Mouse (Mus musculus) layer of hippocampus, adult 9-11 months (tissue): ENCODE results near the gene Trpm6.

Experiments
- DNase-seq: peaks from one replicate; pipeline ENCODE4 v3.0.0; 2022

The Trpm6 gene

GRCm38 (mm10) chr19:18749598-18750339 is at the start of gene Trpm6:
TSS of gene Trpm6 (plus strand) at chr19:18749983.
- no peak for DNase-seq

DNA sequence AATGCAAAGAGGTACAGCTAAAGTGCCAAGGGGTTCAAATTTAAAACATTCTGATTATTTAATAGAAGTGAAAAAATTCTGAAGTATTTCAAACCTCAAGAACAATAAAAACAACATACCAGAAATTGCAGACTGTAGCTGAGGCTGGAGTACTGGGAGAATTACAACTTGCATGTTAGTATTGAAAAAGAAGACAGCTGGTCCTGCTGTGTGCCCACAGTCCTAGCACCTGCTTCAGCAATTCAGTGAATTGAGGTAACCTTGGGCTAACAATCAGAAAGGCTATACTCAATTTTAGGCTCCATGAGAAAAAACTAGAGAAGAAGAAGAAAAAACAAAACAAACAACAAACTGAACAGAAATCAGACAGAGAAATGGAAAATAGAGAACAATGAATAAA is 41.7 kb upstream of the Trpm6 start:
- no peak for DNase-seq

DNA sequence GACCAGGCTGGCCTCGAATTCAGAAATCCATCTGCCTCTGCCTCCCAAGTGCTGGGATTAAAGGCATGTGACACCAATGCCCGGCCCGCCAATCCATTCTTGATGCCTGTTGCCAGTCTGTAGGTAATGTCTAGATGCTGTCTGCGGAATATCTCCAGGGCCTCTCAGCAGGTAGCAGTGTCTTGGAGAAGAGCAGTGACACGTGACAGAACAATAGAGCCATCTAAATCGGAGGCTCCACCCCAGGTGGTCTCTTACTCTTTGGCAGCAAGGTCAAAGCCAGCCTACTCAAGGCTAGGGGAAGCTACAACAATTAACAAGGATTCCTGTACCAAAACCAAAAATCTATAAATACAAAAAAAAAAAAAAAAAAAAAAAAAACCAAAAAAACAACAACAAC is 38.9 kb upstream of the Trpm6 start:
- no peak for DNase-seq

GRCm38 (mm10) chr19:18711589-18711988 is 38.2 kb upstream of the Trpm6 start:
- no peak for DNase-seq

GRCm38 (mm10) chr19:18712153-18712865 is 37.5 kb upstream of the Trpm6 start:
- no peak for DNase-seq

GRCm38 (mm10) chr19:18712866-18713300 is 36.9 kb upstream of the Trpm6 start, which contains the start of gene D030056L22Rik:
TSS of gene D030056L22Rik (plus strand) at chr19:18713193.
- DNase-seq, result peak; percentile 98

DNA sequence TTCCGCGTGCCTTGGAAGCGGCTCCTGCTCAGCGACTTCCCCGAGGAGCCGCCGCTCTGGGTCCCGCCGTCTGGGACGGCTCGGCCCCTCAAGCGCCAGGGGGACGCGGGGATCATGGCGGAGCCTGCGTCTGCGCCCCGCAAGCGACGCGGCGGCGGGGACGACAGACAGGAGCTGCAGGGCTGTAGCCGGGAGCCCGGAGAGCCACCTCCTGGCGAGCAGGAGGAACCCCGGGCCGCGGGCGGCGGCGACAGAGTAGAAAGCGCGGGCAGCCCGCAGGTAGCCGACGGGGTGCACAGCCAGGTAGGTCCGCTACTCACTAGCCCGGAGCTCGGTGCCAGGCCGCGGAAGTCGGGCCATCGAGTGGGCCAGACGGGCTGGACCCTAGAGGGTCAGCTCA is 36.4 kb upstream of the Trpm6 start:
- DNase-seq, result peak; percentile 43

GRCm38 (mm10) chr19:18716374-18716773 is 33.4 kb upstream of the Trpm6 start:
- peak; percentile 64 for DNase-seq

- no peak for DNase-seq
Observed at GRCm38 (mm10) chr19:18720337-18720736, 29.4 kb upstream of the Trpm6 start.

DNA sequence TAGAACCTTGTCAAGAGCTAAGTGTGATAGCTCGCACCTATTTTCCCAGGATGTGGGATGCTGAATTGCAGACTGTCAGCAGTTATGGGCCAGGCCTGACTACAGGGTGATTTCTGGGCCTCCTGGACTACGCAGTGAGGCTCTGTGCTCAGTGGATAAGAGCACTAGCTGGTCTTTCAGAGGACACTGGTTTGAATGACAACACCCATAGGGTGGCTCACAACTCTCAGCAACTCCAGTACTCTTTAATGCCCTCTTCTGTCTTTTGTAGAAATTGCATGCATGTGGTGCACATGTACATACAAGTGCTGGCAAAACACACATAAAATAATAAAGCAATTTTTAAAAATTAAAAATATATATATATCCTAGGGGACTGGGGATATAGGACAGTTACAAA is 24.6 kb upstream of the Trpm6 start:
- no peak for DNase-seq

DNA sequence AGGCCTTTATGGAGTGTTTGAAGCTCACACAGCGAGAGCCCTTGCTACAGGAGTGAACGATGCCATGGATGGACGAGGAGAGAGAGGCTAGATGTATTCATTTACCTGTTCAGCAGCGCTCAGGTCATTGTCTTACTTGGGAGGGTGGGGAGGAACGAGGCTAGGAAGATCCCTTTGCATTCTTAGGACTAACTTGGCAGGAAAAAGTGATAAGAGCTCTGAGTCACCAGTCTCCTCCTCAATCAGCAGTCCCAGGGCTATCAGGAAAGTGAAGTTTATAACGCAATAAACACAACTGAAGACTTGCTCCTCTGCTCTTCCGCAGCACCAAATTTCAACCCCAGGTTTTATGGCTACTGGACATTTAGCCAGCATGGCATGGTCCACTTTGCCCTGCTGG is 19.5 kb upstream of the Trpm6 start:
- DNase-seq, result no peak

- no peak for DNase-seq
Observed at GRCm38 (mm10) chr19:18731077-18731476, 18.7 kb upstream of the Trpm6 start.

DNA sequence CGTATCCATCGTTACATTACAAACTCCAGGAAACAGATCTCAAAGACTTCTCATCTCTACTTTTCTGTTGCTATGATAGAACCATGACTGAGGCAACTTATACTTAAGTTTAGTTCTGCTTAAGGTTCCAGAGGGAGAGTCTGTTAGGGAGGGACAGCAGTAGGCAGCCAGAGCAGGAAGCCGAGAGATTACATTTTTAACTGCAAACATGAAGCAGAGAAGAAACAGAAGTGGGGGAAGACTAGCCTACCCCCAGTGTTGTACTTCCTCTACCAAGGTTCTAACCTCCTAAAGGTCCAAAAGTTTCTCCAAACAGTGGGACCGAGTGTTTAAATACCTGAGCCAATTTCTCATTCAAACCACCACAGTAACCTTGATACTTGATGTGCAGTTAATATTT is 13.9 kb upstream of the Trpm6 start:
- DNase-seq, result no peak

DNA sequence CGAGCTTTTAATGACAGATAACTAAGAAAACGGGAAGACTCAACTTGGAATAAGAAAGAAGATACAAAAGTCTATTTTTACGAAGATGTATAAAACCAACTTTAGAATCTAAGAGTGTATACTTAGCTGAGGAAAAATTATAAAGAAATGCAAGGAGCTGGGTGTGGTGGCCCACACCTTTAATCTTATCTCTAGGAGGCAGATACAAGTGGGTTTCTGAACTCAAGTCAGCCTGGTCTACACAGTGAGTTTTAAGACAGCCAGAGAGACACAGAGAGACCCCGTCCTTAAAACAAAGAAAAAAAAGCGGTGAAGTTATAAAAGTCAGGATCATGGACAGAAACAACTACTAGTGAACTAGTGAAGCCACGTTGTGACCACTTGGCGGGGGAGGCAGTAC is 10.6 kb upstream of the Trpm6 start:
- no peak for DNase-seq

DNA sequence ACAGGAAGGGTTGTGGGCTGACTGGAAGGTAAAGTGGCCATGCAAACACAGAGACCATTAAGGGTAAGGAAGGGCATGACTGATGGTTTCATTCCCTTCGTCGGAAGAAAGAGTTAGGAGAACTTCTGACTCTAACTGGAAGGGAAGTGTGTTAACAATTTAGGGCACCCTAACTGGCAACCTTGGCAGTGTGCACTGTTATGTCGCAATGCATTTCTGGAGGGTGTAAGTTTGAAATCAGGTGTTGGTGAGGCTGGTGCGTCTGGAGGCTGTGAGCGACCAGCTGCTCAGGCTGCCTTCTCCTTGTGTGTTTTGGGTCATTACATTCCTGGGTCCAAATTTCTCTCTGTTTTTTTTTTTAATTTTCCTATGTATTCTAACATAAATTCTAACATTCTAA is 5.8 kb upstream of the Trpm6 start:
- peak; percentile 16 for DNase-seq

GRCm38 (mm10) chr19:18746576-18747340 is 3.0 kb upstream of the Trpm6 start:
- DNase-seq, result peak; percentile 41

GRCm38 (mm10) chr19:18747379-18747778 is 2.4 kb upstream of the Trpm6 start:
- no peak for DNase-seq

DNA sequence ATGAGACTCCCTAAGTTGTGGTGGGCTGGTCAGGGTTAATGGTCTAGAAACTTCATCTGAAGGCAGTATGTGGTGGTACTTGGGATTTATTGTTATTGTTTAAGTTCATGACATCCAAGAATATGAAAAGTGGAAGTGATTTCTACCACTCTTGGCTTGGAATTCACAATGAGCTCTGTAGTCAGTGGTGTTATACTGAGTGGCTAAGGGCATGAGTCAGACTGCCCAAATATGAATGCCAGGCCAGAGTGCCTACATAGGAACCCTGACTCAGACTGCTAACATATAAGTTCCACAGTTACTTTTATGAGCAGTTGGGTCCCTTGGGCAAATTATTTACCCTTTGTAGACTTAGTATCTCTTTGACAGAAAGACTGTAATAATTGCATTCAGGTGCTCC is 7.4 kb downstream of the Trpm6 start:
- DNase-seq, result no peak

DNA sequence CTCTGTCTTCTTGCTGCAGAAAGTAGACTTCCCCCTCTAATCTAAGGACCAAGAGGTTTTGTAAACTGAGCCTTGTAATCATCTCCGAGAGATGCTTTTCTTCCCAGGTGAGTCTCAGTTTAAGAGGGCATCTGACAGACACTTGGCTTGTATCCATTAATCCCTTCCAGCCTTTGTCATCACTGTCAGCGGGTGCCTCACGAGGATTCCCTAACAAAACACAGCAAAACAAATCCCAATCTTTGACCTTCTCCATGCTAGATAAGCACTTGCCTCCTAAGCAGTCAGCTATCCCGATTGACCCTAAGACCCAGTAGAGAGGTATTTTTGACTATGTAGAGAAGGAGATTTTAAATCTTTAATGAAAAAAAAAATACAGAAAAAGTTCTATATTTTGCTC is 7.9 kb downstream of the Trpm6 start:
- DNase-seq, result no peak

GRCm38 (mm10) chr19:18758269-18758668 is 8.5 kb downstream of the Trpm6 start:
- no peak for DNase-seq

DNA sequence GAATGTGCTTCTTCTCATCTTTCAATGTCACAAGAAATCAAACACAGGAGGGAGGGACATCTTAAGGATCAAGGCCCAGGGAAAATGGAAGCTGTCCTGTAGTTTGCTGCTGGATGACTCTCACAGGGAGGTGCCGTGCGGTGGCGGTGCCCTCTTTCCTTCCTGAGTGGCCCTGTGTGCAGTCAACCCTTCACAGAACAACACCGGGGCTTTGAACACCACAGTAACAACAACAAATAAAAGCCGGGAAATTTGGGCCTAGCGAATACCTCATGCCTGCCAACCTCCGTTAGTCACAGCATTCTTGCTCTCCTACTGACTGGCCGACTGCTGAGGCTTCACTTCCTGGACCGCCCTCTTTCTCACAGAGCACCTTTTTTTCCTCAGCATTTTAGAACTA is 9.1 kb downstream of the Trpm6 start:
- DNase-seq, result no peak

DNA sequence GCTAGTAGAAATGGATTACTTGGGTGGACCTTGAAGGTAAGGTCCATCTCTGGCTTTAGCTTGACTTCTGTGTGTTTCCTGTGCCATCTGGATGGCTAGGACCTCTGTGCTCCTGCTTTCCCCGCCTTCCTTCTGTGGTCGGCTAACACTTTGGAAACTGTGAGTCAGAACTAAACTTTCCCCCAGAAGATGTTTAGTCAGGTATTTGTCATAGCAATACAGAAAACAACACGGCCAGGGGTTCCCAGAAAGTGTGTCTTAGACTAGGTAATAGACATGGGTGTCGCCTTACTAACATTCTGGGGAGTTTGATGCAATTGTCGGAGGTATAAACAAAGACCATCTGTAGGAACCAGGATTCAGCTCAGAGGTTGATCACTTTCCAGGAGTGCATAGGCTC is 16.6 kb downstream of the Trpm6 start:
- no peak for DNase-seq

GRCm38 (mm10) chr19:18771048-18771447 is 21.3 kb downstream of the Trpm6 start:
- DNase-seq, result no peak

DNA sequence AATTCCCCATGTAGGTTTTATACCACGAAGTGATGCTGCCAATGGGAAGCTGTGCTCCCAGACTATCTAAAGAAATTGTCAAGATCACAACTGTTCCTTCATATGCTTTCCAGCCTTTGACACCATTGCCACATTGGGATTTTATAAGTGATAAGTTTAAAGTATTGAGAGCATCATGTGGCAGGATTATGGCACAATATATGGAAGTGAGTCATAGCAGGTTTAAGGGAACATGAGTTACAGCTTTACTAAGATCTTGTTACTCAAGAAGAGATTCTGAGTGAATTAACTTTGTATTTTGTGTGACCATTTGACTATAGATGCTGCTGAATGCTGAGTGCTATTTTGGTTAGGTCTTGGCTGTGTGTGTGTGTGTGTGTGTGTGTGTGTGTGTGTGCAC is 21.8 kb downstream of the Trpm6 start:
- DNase-seq, result no peak
